Mouse (Mus musculus): ENCODE data around the gene Bmpr1b. TPM values are rescaled to one million over a fixed set of nuclear protein-coding genes. Genes with fewer than 3 reads are reported as not detected.
A peak's percentile ranks its signal among the peaks of the same experiment; 100 is the strongest.

Bmpr1b gene
- polyA plus RNA-seq, 1 experiment from 2014 or later = 4.1 TPM

DNA sequence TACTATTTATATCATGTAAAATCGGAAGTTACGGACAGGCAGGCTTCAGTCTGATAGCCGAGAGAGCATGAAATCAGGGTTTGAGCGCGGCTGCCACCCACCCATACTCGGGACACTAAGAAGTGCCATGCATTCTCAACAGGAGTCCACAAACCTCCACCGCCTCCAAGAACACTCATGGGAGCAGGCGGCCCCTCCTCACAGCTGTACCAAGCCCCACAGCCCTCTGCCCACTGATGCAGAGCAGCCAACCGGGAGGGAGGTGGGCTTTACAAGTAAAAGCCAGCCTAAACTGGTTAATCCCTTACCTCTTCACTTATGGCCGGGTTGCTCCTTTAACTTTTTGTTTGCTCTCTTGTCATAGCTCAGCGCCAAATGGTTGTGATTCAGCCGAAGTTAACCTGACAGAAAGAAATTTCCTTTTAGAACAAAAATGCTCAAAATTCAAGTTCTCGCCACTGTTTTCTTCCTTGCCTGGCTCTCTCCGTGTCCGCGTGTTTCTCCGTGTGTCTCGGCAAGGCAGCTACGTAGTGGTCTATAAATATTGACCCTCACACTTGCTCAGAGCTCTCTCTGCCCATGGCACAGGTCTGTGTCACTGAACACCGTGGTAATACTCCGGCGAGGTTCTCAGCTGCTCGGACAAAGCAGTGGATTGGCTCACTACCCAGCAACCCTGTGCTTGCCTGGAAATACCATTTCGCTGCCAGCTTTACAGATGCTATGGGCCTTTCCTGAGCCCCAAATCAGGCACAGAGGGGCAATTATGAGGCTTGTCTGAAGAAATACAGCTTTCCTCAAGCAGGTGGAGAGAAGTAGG, 187.4 kb downstream of the Bmpr1b start:
- H3K36me3 ChIP-seq = no peaks in the 10 kb centered on the region
- no peaks in the 10 kb centered on the region for H3K9me3 ChIP-seq
- ATAC-seq (ENCODE audit: low FRiP score, low read depth) = peak; percentile 59; the same call in 1 of the 2 replicates
- peak overlapping the region; percentile 34 for H3K4me2 ChIP-seq
- H3K4me3 ChIP-seq = peak overlapping the region; percentile 7; the same call in 1 of the 2 replicates
- H3K9ac ChIP-seq = no peak overlapping the region
- H3K4me1 ChIP-seq (replicated peaks) = no peaks in the 10 kb centered on the region; the same call in 1 of the 2 replicates
- WGBS = 64% methylated on average over 24 of the region's 24 CpGs
- H3K27me3 ChIP-seq = no peaks in the 10 kb centered on the region
- H3K27ac ChIP-seq (replicated peaks) = no peak overlapping the region

GRCm38 (mm10) chr3:141966244-141966643, 203.0 kb downstream of the Bmpr1b start:
- Histone ChIP-seq H3K36me3 (no peaks in the 10 kb centered on the region), H3K27me3 (no peaks in the 10 kb centered on the region), H3K9me3 (no peaks in the 10 kb centered on the region), H3K4me3 (no peak overlapping the region), H3K27ac (replicated peaks) (no peak overlapping the region), H3K4me2 (no peak overlapping the region), H3K9ac (no peak overlapping the region), H3K4me1 (replicated peaks) (no peaks in the 10 kb centered on the region)
- 57% methylated on average over 4 of the region's 4 CpGs for WGBS
- no peak for ATAC-seq (ENCODE audit: low FRiP score, low read depth)

GRCm38 (mm10) chr3:141952931-141953330, 216.3 kb downstream of the Bmpr1b start:
- ATAC-seq (ENCODE audit: low FRiP score, low read depth) = no peak
- H3K4me1 ChIP-seq (replicated peaks) = no peaks in the 10 kb centered on the region; the same call in 1 of the 2 replicates

GRCm38 (mm10) chr3:141950642-141951041, 218.6 kb downstream of the Bmpr1b start:
- WGBS = 74% methylated on average over 8 of the region's 8 CpGs
- Histone ChIP-seq H3K4me3 (no peak overlapping the region), H3K4me1 (replicated peaks) (no peaks in the 10 kb centered on the region; the same call in 1 of the 2 replicates), H3K27me3 (no peaks in the 10 kb centered on the region), H3K36me3 (no peaks in the 10 kb centered on the region), H3K9ac (no peak overlapping the region), H3K27ac (replicated peaks) (no peak overlapping the region), H3K9me3 (no peaks in the 10 kb centered on the region), H3K4me2 (no peak overlapping the region)
- ATAC-seq (ENCODE audit: low FRiP score, low read depth) = no peak

More at GRCm38 (mm10) chr3:141952931-141953330, 216.3 kb downstream of the Bmpr1b start:
- Histone ChIP-seq H3K27me3 (no peaks in the 10 kb centered on the region), H3K27ac (replicated peaks) (no peak overlapping the region), H3K36me3 (no peaks in the 10 kb centered on the region), H3K9ac (no peak overlapping the region), H3K9me3 (no peaks in the 10 kb centered on the region), H3K4me3 (no peak overlapping the region), H3K4me2 (no peak overlapping the region)
- WGBS = 29% methylated on average over 6 of the region's 6 CpGs

- Histone ChIP-seq H3K27ac (replicated peaks) (no peak overlapping the region), H3K4me1 (replicated peaks) (no peaks in the 10 kb centered on the region; the same call in 1 of the 2 replicates), H3K9me3 (no peaks in the 10 kb centered on the region), H3K9ac (no peak overlapping the region), H3K4me2 (no peak overlapping the region), H3K27me3 (no peaks in the 10 kb centered on the region), H3K36me3 (no peaks in the 10 kb centered on the region), H3K4me3 (no peak overlapping the region)
- WGBS = 83% methylated on average over 1 of the region's 1 CpGs
- ATAC-seq (ENCODE audit: low FRiP score, low read depth) = no peak
Observed at GRCm38 (mm10) chr3:141948506-141948905, 220.7 kb downstream of the Bmpr1b start.

DNA sequence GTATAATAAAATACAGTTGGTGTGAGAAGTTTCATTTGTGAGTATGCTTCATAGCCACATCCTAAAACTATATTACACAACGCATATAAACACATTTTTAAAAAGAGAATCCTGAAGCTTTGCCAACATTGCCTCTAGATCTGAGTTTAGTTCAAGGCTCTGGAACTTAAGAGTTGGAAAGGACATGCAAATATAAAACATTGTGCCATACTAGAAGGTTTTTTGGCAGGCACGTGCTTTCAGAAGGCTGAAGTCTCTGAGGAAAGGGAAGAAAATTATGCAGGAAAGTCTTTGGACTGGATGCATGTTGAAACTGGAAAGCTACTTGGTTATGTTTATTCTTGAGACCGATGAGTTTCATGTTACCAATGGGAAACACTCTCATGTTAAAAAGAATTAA, 221.1 kb downstream of the Bmpr1b start:
- 80% methylated on average over 3 of the region's 3 CpGs for WGBS
- H3K4me2 ChIP-seq = no peak overlapping the region
- no peak overlapping the region for H3K9ac ChIP-seq
- H3K4me1 ChIP-seq (replicated peaks) = no peaks in the 10 kb centered on the region; the same call in 1 of the 2 replicates
- H3K27me3 ChIP-seq = no peaks in the 10 kb centered on the region
- H3K4me3 ChIP-seq = no peak overlapping the region
- ATAC-seq (ENCODE audit: low FRiP score, low read depth) = no peak
- H3K36me3 ChIP-seq = no peaks in the 10 kb centered on the region
- no peaks in the 10 kb centered on the region for H3K9me3 ChIP-seq
- H3K27ac ChIP-seq (replicated peaks) = no peak overlapping the region

GRCm38 (mm10) chr3:141946846-141947245, 222.4 kb downstream of the Bmpr1b start:
- H3K9me3 ChIP-seq = no peaks in the 10 kb centered on the region
- no peak overlapping the region for H3K4me3 ChIP-seq
- no peaks in the 10 kb centered on the region for H3K27me3 ChIP-seq
- H3K36me3 ChIP-seq = no peaks in the 10 kb centered on the region
- no peak overlapping the region for H3K9ac ChIP-seq
- no peaks in the 10 kb centered on the region; the same call in 1 of the 2 replicates for H3K4me1 ChIP-seq (replicated peaks)
- H3K4me2 ChIP-seq = no peak overlapping the region
- no peak overlapping the region for H3K27ac ChIP-seq (replicated peaks)
- WGBS = 88% methylated on average over 2 of the region's 2 CpGs
- no peak for ATAC-seq (ENCODE audit: low FRiP score, low read depth)

DNA sequence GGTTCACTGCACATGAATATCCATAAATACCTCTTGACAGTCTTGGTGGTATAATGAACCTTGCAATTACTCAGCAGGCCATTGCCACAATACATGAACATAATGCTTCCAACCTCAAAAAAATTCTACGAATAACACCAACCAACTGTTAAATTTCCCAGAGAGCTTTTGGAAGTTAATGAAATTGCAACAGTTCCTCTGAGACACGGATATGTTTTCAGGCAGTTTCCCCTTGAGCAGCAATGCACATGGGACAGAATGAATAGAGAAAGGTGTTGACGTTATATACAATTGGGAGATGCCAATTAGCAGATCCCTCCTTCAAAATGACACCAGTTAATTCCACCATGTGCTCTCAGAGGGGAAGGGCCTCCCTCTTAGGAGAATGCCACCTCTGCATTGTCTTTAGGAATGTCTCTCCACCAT, 225.9 kb downstream of the Bmpr1b start:
- WGBS = 19% methylated on average over 3 of the region's 3 CpGs
- H3K4me2 ChIP-seq = no peak overlapping the region
- no peak for ATAC-seq (ENCODE audit: low FRiP score, low read depth)
- no peaks in the 10 kb centered on the region for H3K9me3 ChIP-seq
- no peak overlapping the region for H3K27ac ChIP-seq (replicated peaks)
- H3K9ac ChIP-seq = no peak overlapping the region
- no peaks in the 10 kb centered on the region for H3K36me3 ChIP-seq
- H3K27me3 ChIP-seq = no peaks in the 10 kb centered on the region
- no peak overlapping the region for H3K4me3 ChIP-seq
- H3K4me1 ChIP-seq (replicated peaks) = no peaks in the 10 kb centered on the region

DNA sequence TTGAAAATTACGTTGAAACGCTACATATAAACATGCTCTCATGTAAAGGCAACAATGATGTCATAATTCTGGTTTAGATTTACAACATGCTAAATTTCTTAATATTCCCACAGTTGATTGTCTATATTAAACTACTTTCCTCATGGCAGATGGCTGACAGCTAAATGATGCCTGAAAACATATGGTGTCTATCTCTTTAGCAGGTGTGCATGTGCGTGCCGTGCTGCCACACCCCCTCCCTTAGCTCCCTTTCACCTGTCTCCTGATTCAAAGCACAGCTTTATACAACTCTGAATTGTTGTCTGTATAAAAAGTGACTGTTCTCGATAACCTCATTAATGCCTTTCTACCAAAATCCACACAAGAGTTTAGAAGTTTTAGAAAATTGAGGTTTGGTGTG, 229.0 kb downstream of the Bmpr1b start:
- 81% methylated on average over 5 of the region's 5 CpGs for WGBS
- no peak overlapping the region for H3K9ac ChIP-seq
- peaks cover 11% of the 10 kb centered on the region for H3K4me1 ChIP-seq (replicated peaks)
- no peak overlapping the region for H3K4me2 ChIP-seq
- H3K4me3 ChIP-seq = no peak overlapping the region
- no peaks in the 10 kb centered on the region for H3K36me3 ChIP-seq
- no peaks in the 10 kb centered on the region for H3K9me3 ChIP-seq
- no peak overlapping the region for H3K27ac ChIP-seq (replicated peaks)
- H3K27me3 ChIP-seq = no peaks in the 10 kb centered on the region
- no peak for ATAC-seq (ENCODE audit: low FRiP score, low read depth)

DNA sequence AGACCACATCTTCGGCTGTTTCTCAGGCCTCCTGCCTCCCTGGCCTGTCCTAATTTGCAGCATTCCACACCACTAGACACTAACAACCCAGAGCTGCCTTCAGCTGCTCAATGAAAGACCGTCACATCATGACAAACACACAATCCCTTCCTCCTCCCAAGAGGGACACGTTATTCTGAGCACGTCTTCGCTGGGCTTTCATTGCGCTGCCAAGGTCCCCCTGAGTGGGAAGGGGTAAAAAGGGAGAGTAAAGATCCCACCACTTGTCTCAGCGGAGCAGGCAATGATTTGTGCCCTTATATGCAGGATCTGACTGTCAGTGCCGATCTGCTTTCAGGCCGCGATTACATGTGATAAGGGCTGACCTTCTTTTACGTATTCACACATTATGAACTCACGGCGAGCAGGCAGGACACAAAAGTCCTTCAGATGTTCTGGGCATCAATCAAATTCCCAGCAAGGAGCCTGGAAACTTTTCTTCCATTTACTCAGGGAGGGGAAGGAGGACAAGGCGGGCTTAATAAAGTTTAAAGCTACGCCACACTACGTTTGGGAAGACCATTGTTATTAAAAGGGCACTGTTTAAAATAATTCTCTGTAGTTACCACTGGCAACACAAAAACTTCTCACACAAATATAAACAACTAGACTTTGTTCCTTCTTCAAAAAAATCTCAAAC, 232.5 kb downstream of the Bmpr1b start:
- H3K27me3 ChIP-seq = no peaks in the 10 kb centered on the region
- peak; percentile 88 for ATAC-seq (ENCODE audit: low FRiP score, low read depth)
- no peaks in the 10 kb centered on the region for H3K36me3 ChIP-seq
- H3K27ac ChIP-seq (replicated peaks) = peak overlapping the region; percentile 67
- H3K9ac ChIP-seq = no peak overlapping the region
- no peaks in the 10 kb centered on the region for H3K9me3 ChIP-seq
- peak overlapping the region; percentile 45 for H3K4me2 ChIP-seq
- WGBS = 8% methylated on average over 16 of the region's 16 CpGs
- H3K4me1 ChIP-seq (replicated peaks) = peaks cover 32% of the 10 kb centered on the region
- peak overlapping the region; percentile 17 for H3K4me3 ChIP-seq

DNA sequence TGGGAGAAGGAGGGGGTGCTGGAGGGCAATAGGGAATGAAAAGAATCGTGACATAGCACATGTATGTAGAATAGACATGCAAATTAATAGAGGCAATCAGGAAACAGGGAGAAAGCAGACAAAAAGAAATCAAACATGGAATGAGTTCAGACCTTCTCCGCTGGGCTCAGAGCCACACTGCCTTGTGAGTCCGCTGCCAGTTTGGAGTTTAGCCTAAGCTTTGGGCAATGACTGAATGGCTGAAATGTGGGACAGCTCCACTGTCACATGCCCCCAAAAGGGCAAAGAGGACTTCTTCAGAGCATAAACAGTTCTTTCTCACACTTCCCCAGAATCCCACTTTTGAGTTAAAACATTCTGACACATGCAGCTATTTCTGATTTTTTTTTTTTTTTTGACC, 236.3 kb downstream of the Bmpr1b start:
- WGBS = 36% methylated on average over 3 of the region's 3 CpGs
- Histone ChIP-seq H3K9me3 (no peaks in the 10 kb centered on the region), H3K4me2 (no peak overlapping the region), H3K27me3 (no peaks in the 10 kb centered on the region), H3K4me1 (replicated peaks) (peaks cover 38% of the 10 kb centered on the region), H3K9ac (no peak overlapping the region), H3K4me3 (no peak overlapping the region), H3K36me3 (no peaks in the 10 kb centered on the region), H3K27ac (replicated peaks) (peak overlapping the region; percentile 59)
- 0 out of 2 replicates have a peak, but pooled peaks have one; percentile 50 for ATAC-seq (ENCODE audit: low FRiP score, low read depth)
